Mouse (Mus musculus): ENCODE data around the gene Klhdc8a. TPM values are rescaled to one million over a fixed set of nuclear protein-coding genes. Genes with fewer than 3 reads are reported as not detected.

Klhdc8a gene
- polyA plus RNA-seq, 1 experiment from 2014 or later = 3.4 TPM

- H3K9me3 ChIP-seq (ENCODE audit: control insufficient read depth, low read length) = no peaks in the 10 kb centered on the region
- H3K27ac ChIP-seq (ENCODE audit: low read length) = peak overlapping the region; percentile 34
- H3K4me3 ChIP-seq (replicated peaks; ENCODE audit: low read length) = no peak overlapping the region
- H3K4me2 ChIP-seq (ENCODE audit: low read length) = no peak overlapping the region
- H3K36me3 ChIP-seq (ENCODE audit: control insufficient read depth, insufficient read depth) = peaks cover 5% of the 10 kb centered on the region; the same call in 1 of the 2 replicates
- WGBS = 4% methylated on average over 2 of the region's 2 CpGs
- no peak overlapping the region for H3K9ac ChIP-seq (replicated peaks; ENCODE audit: low read depth, low read length)
- H3K27me3 ChIP-seq (replicated peaks; ENCODE audit: control insufficient read depth, insufficient read depth, low read length) = no peaks in the 10 kb centered on the region
- H3K4me1 ChIP-seq (replicated peaks; ENCODE audit: control insufficient read depth, insufficient read depth, low read length) = peaks cover 23% of the 10 kb centered on the region
- ATAC-seq = no peak
Measured at GRCm38 (mm10) chr1:132333201-132333600, 34.8 kb downstream of the Klhdc8a start.

- peaks cover 23% of the 10 kb centered on the region for H3K4me1 ChIP-seq (replicated peaks; ENCODE audit: control insufficient read depth, insufficient read depth, low read length)
- H3K27me3 ChIP-seq (replicated peaks; ENCODE audit: control insufficient read depth, insufficient read depth, low read length) = no peaks in the 10 kb centered on the region
- H3K4me2 ChIP-seq (ENCODE audit: low read length) = no peak overlapping the region
- no peak overlapping the region for H3K4me3 ChIP-seq (replicated peaks; ENCODE audit: low read length)
- H3K27ac ChIP-seq (ENCODE audit: low read length) = peak overlapping the region; percentile 56
- H3K9me3 ChIP-seq (ENCODE audit: control insufficient read depth, low read length) = no peaks in the 10 kb centered on the region
- no peak overlapping the region for H3K9ac ChIP-seq (replicated peaks; ENCODE audit: low read depth, low read length)
- ATAC-seq = peak; percentile 78
- peaks cover 5% of the 10 kb centered on the region; the same call in 1 of the 2 replicates for H3K36me3 ChIP-seq (ENCODE audit: control insufficient read depth, insufficient read depth)
- WGBS = 2% methylated on average over 4 of the region's 4 CpGs
Measured at GRCm38 (mm10) chr1:132333675-132334141, 35.3 kb downstream of the Klhdc8a start.

GRCm38 (mm10) chr1:132334178-132334801 is 35.9 kb downstream of the Klhdc8a start:
- H3K4me1 ChIP-seq (replicated peaks; ENCODE audit: control insufficient read depth, insufficient read depth, low read length) = peaks cover 23% of the 10 kb centered on the region
- H3K4me3 ChIP-seq (replicated peaks; ENCODE audit: low read length) = no peak overlapping the region
- WGBS = 16% methylated on average over 6 of the region's 6 CpGs
- H3K27ac ChIP-seq (ENCODE audit: low read length) = peak overlapping the region; percentile 56
- H3K36me3 ChIP-seq (ENCODE audit: control insufficient read depth, insufficient read depth) = peaks cover 5% of the 10 kb centered on the region; the same call in 1 of the 2 replicates
- H3K4me2 ChIP-seq (ENCODE audit: low read length) = no peak overlapping the region
- no peak for ATAC-seq
- no peaks in the 10 kb centered on the region for H3K27me3 ChIP-seq (replicated peaks; ENCODE audit: control insufficient read depth, insufficient read depth, low read length)
- no peak overlapping the region for H3K9ac ChIP-seq (replicated peaks; ENCODE audit: low read depth, low read length)
- H3K9me3 ChIP-seq (ENCODE audit: control insufficient read depth, low read length) = no peaks in the 10 kb centered on the region

GRCm38 (mm10) chr1:132335378-132335965 is 37.0 kb downstream of the Klhdc8a start:
- WGBS = 25% methylated on average over 12 of the region's 12 CpGs
- ATAC-seq = no peak
- Histone ChIP-seq H3K27ac (ENCODE audit: low read length) (no peak overlapping the region), H3K9me3 (ENCODE audit: control insufficient read depth, low read length) (no peaks in the 10 kb centered on the region), H3K4me1 (replicated peaks; ENCODE audit: control insufficient read depth, insufficient read depth, low read length) (peaks cover 23% of the 10 kb centered on the region), H3K4me2 (ENCODE audit: low read length) (no peak overlapping the region), H3K36me3 (ENCODE audit: control insufficient read depth, insufficient read depth) (0 out of 2 replicates have a peak, but pooled peaks cover 5% of the 10 kb centered on the region), H3K4me3 (replicated peaks; ENCODE audit: low read length) (no peak overlapping the region), H3K27me3 (replicated peaks; ENCODE audit: control insufficient read depth, insufficient read depth, low read length) (no peaks in the 10 kb centered on the region), H3K9ac (replicated peaks; ENCODE audit: low read depth, low read length) (no peak overlapping the region)

GRCm38 (mm10) chr1:132336921-132337320 is 38.5 kb downstream of the Klhdc8a start:
- Histone ChIP-seq H3K9me3 (ENCODE audit: control insufficient read depth, low read length) (no peaks in the 10 kb centered on the region), H3K9ac (replicated peaks; ENCODE audit: low read depth, low read length) (no peak overlapping the region), H3K4me1 (replicated peaks; ENCODE audit: control insufficient read depth, insufficient read depth, low read length) (peaks cover 23% of the 10 kb centered on the region), H3K4me3 (replicated peaks; ENCODE audit: low read length) (no peak overlapping the region), H3K4me2 (ENCODE audit: low read length) (no peak overlapping the region), H3K36me3 (ENCODE audit: control insufficient read depth, insufficient read depth) (0 out of 2 replicates have a peak, but pooled peaks cover under 1% of the 10 kb centered on the region), H3K27ac (ENCODE audit: low read length) (no peak overlapping the region), H3K27me3 (replicated peaks; ENCODE audit: control insufficient read depth, insufficient read depth, low read length) (no peaks in the 10 kb centered on the region)
- 61% methylated on average over 6 of the region's 6 CpGs for WGBS
- ATAC-seq = no peak

- H3K27me3 ChIP-seq (replicated peaks; ENCODE audit: control insufficient read depth, insufficient read depth, low read length) = no peaks in the 10 kb centered on the region
- H3K4me1 ChIP-seq (replicated peaks; ENCODE audit: control insufficient read depth, insufficient read depth, low read length) = peaks cover 17% of the 10 kb centered on the region
- H3K9ac ChIP-seq (replicated peaks; ENCODE audit: low read depth, low read length) = no peak overlapping the region
- H3K36me3 ChIP-seq (ENCODE audit: control insufficient read depth, insufficient read depth) = no peaks in the 10 kb centered on the region
- no peaks in the 10 kb centered on the region for H3K9me3 ChIP-seq (ENCODE audit: control insufficient read depth, low read length)
- H3K4me2 ChIP-seq (ENCODE audit: low read length) = no peak overlapping the region
- no peak overlapping the region for H3K27ac ChIP-seq (ENCODE audit: low read length)
- ATAC-seq = no peak
- no peak overlapping the region for H3K4me3 ChIP-seq (replicated peaks; ENCODE audit: low read length)
- 48% methylated on average over 8 of the region's 8 CpGs for WGBS
Measured at GRCm38 (mm10) chr1:132338027-132338660, 39.7 kb downstream of the Klhdc8a start.

- ATAC-seq = no peak
- Histone ChIP-seq H3K27me3 (replicated peaks; ENCODE audit: control insufficient read depth, insufficient read depth, low read length) (no peaks in the 10 kb centered on the region), H3K4me2 (ENCODE audit: low read length) (no peak overlapping the region), H3K27ac (ENCODE audit: low read length) (no peak overlapping the region), H3K4me1 (replicated peaks; ENCODE audit: control insufficient read depth, insufficient read depth, low read length) (no peaks in the 10 kb centered on the region), H3K4me3 (replicated peaks; ENCODE audit: low read length) (no peak overlapping the region), H3K9me3 (ENCODE audit: control insufficient read depth, low read length) (no peaks in the 10 kb centered on the region), H3K9ac (replicated peaks; ENCODE audit: low read depth, low read length) (no peak overlapping the region), H3K36me3 (ENCODE audit: control insufficient read depth, insufficient read depth) (no peaks in the 10 kb centered on the region)
- WGBS = 70% methylated on average over 5 of the region's 5 CpGs
Measured at GRCm38 (mm10) chr1:132341731-132342501, 43.5 kb downstream of the Klhdc8a start.

GRCm38 (mm10) chr1:132342518-132342917 is 44.1 kb downstream of the Klhdc8a start:
- ATAC-seq = no peak
- no peaks in the 10 kb centered on the region for H3K27me3 ChIP-seq (replicated peaks; ENCODE audit: control insufficient read depth, insufficient read depth, low read length)
- H3K9ac ChIP-seq (replicated peaks; ENCODE audit: low read depth, low read length) = no peak overlapping the region
- H3K36me3 ChIP-seq (ENCODE audit: control insufficient read depth, insufficient read depth) = no peaks in the 10 kb centered on the region
- H3K4me2 ChIP-seq (ENCODE audit: low read length) = no peak overlapping the region
- H3K4me1 ChIP-seq (replicated peaks; ENCODE audit: control insufficient read depth, insufficient read depth, low read length) = no peaks in the 10 kb centered on the region
- no peaks in the 10 kb centered on the region for H3K9me3 ChIP-seq (ENCODE audit: control insufficient read depth, low read length)
- no peak overlapping the region for H3K4me3 ChIP-seq (replicated peaks; ENCODE audit: low read length)
- 76% methylated on average over 3 of the region's 3 CpGs for WGBS
- H3K27ac ChIP-seq (ENCODE audit: low read length) = no peak overlapping the region

GRCm38 (mm10) chr1:132343191-132343590 is 44.8 kb downstream of the Klhdc8a start:
- Histone ChIP-seq H3K9ac (replicated peaks; ENCODE audit: low read depth, low read length) (no peak overlapping the region), H3K36me3 (ENCODE audit: control insufficient read depth, insufficient read depth) (no peaks in the 10 kb centered on the region), H3K4me1 (replicated peaks; ENCODE audit: control insufficient read depth, insufficient read depth, low read length) (no peaks in the 10 kb centered on the region), H3K4me2 (ENCODE audit: low read length) (no peak overlapping the region), H3K4me3 (replicated peaks; ENCODE audit: low read length) (no peak overlapping the region), H3K9me3 (ENCODE audit: control insufficient read depth, low read length) (no peaks in the 10 kb centered on the region), H3K27ac (ENCODE audit: low read length) (no peak overlapping the region), H3K27me3 (replicated peaks; ENCODE audit: control insufficient read depth, insufficient read depth, low read length) (no peaks in the 10 kb centered on the region)
- 93% methylated on average over 2 of the region's 2 CpGs for WGBS
- ATAC-seq = no peak
